Mouse (Mus musculus): ENCODE measurements around the gene Hsh2d. TPM values are rescaled to one million over a fixed set of nuclear protein-coding genes. Genes with fewer than 3 reads are reported as not detected.

Gene Hsh2d
- total RNA-seq, 4 experiments from 2014 or later, result 0.16 TPM; not detected in 3

GRCm38 (mm10) chr8:72190215-72190539 is 739 bp downstream of the Hsh2d start:
- DNase-seq, result no peak

- no peak for DNase-seq
These were observed 2.6 kb downstream of the Hsh2d start for GRCm38 (mm10) chr8:72192065-72192464.

GRCm38 (mm10) chr8:72197997-72198396 is 8.6 kb downstream of the Hsh2d start:
- DNase-seq, result no peak

GRCm38 (mm10) chr8:72208582-72208981 is 19.1 kb downstream of the Hsh2d start:
- DNase-seq, result no peak

- DNase-seq, result no peak
These were observed 20.8 kb downstream of the Hsh2d start for GRCm38 (mm10) chr8:72210222-72210621.

- DNase-seq, result no peak
These were observed 21.3 kb downstream of the Hsh2d start for GRCm38 (mm10) chr8:72210710-72211109.

GRCm38 (mm10) chr8:72211846-72212245 is 22.4 kb downstream of the Hsh2d start:
- DNase-seq, result no peak

GRCm38 (mm10) chr8:72212751-72213150 is 23.3 kb downstream of the Hsh2d start, which contains the start of gene Cib3:
Gene Cib3 (minus strand): TSS chr8:72212837.
- no peak for DNase-seq

GRCm38 (mm10) chr8:72213536-72213935 is 24.1 kb downstream of the Hsh2d start, which contains the start of gene Gm11034:
Gene Gm11034 (minus strand): TSS chr8:72213636.
- no peak for DNase-seq

GRCm38 (mm10) chr8:72215060-72215459 is 25.6 kb downstream of the Hsh2d start:
- no peak for DNase-seq

- no peak for DNase-seq
These were observed 26.4 kb downstream of the Hsh2d start for GRCm38 (mm10) chr8:72215871-72216270.

GRCm38 (mm10) chr8:72218781-72219540 is 29.5 kb downstream of the Hsh2d start:
- no peak for DNase-seq

- DNase-seq, result peak; percentile 87
These were observed 30.3 kb downstream of the Hsh2d start, which contains the start of gene Fam32a for GRCm38 (mm10) chr8:72219541-72220363. Gene Fam32a (plus strand): TSS chr8:72219730.

GRCm38 (mm10) chr8:72220758-72221157 is 31.3 kb downstream of the Hsh2d start:
- DNase-seq, result no peak

- no peak for DNase-seq
These were observed 33.2 kb downstream of the Hsh2d start for GRCm38 (mm10) chr8:72222656-72223055.

GRCm38 (mm10) chr8:72239499-72240402 is 50.3 kb downstream of the Hsh2d start, which contains the start of gene Ap1m1:
Gene Ap1m1 (plus strand): TSS chr8:72240018.
- peak; percentile 98 for DNase-seq

GRCm38 (mm10) chr8:72240403-72240763 is 50.9 kb downstream of the Hsh2d start:
- DNase-seq, result no peak

GRCm38 (mm10) chr8:72240951-72241350 is 51.5 kb downstream of the Hsh2d start:
- DNase-seq, result no peak

GRCm38 (mm10) chr8:72242226-72242625 is 52.8 kb downstream of the Hsh2d start:
- DNase-seq, result no peak

GRCm38 (mm10) chr8:72244610-72245009 is 55.2 kb downstream of the Hsh2d start:
- no peak for DNase-seq
